Comparison of ENCODE assay signal across 1 mouse cellular context in the genomic region with DNA sequence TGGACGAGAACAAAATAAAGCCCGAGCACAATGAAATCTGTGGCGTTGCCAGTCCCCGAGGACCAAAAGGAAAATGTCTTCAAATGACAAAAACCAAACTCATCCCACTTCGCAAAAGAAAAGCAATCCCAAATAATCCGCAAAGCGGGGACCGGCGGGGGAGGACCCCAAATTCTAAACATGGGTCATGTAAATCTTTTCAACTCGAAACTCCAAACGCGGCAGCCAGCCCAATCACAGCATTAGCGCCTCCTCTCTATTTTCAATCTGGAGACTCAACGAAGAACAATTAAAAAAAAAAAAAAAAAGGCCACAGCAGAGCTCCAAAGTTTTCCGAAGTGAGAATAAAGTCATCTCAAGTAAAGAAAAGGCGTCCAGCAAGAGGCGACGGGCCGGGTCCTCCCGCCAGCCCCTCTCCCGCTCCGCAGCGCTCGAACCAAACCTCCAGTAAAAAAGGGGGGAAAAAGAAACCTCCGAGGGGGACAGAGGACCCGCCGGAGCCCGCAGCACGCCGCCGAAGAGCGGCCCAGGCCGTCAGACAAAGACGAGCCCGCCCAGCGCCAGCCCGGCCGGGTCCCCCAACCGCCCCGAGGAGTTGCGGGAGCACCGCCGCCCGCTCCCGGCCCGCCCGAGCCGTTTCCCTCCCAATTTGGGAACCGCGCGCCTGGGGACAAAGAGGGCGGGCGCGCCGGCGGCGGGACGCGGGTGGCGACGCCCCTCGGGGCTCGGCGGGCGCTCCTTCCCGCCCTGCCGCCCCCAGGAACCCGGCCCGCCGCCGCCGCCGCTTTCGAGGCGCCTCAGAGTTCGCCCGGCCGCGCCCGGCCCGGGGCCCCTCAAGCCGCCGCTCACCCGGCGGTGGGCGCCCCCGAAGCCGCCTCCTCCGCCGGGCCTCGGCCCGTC.
TF ChIP-seq lines count a peak whose summit lies in the region.

No protein-coding gene starts in this region.

TF ChIP-seq in CH12.LX, 34 proteins besides CTCF, POLR2A, EP300 and RAD21:
- TF ChIP-seq KAT2A (IDR thresholded peaks at IDR 0.05; ENCODE audit: insufficient replicate concordance, low read length) (no peak), SIN3A (IDR thresholded peaks at IDR 0.05; ENCODE audit: low read length) (no peak), ZNF384 (IDR thresholded peaks at IDR 0.05; ENCODE audit: low read depth, low read length) (no peak), NRF1 (IDR thresholded peaks at IDR 0.05; ENCODE audit: low read depth, low read length) (no peak), MEF2A (IDR thresholded peaks at IDR 0.05; ENCODE audit: borderline replicate concordance, low read depth, low read length) (no peak), POLR2AphosphoS2 (IDR thresholded peaks at IDR 0.05; ENCODE audit: low read depth, low read length) (no peak), SMC3 (IDR thresholded peaks at IDR 0.05; ENCODE audit: low read depth, low read length) (no peak)
TF ChIP-seq in CH12.LX: peak in this region for 0.
